Mouse (Mus musculus) embryonic facial prominence, embryonic 14.5 days (tissue): ENCODE measurements around the gene Dbx1. TPM values are rescaled to one million over a fixed set of nuclear protein-coding genes. Genes with fewer than 3 reads are reported as not detected.

Experiments
- ATAC-seq: fragments of 200-750 bp; cut with Nextera tagmentation; 2 replicates; pipeline ENCODE4 v1.8.0; 2017; ENCODE audit warnings: low read depth, moderate number of reproducible peaks, moderate TSS enrichment
- DNase-seq: peaks from one replicate; pipeline ENCODE4 v3.0.0-alpha.2; 2015; ENCODE audit warnings: low spot score
- H3K27ac ChIP-seq: fragments of 300-500 bp; sonication (generic); replicated peaks from 2 replicates; pipeline ENCODE4 v1.5.1; 2014; ENCODE audit warnings: low read depth, mild to moderate bottlenecking, low read length, moderate library complexity
- H3K27me3 ChIP-seq: fragments of 300-500 bp; sonication (generic); replicated peaks from 2 replicates; pipeline ENCODE4 v1.6.1; 2014; ENCODE audit warnings: low read length; ENCODE audit not compliant: control insufficient read depth, insufficient read depth
- H3K36me3 ChIP-seq: fragments of 300-500 bp; sonication (generic); 2 replicates; pipeline ENCODE4 v1.6.1; 2014; ENCODE audit warnings: low read length, mixed read lengths; ENCODE audit not compliant: control insufficient read depth, insufficient read depth
- H3K4me1 ChIP-seq: fragments of 300-500 bp; sonication (generic); 2 replicates; pipeline ENCODE4 v1.6.1; 2014; ENCODE audit warnings: antibody characterized with exemption, low read length; ENCODE audit not compliant: control insufficient read depth, insufficient read depth
- H3K4me2 ChIP-seq: fragments of 300-500 bp; sonication (generic); 2 replicates; pipeline ENCODE4 v1.6.1; 2014; ENCODE audit warnings: low read depth, mild to moderate bottlenecking, low read length, moderate library complexity, mixed read lengths
- H3K4me3 ChIP-seq: fragments of 300-500 bp; sonication (generic); 2 replicates; pipeline ENCODE4 v1.5.1; 2014; ENCODE audit warnings: low read depth, mild to moderate bottlenecking, low read length
- H3K9ac ChIP-seq: fragments of 300-500 bp; sonication (generic); 2 replicates; pipeline ENCODE4 v1.6.1; 2014; ENCODE audit warnings: low read depth, mild to moderate bottlenecking, low read length, moderate library complexity, mixed read lengths
- H3K9me3 ChIP-seq: fragments of 300-500 bp; sonication (generic); 2 replicates; pipeline ENCODE4 v1.6.1; 2016; ENCODE audit warnings: low read length; ENCODE audit not compliant: control insufficient read depth
- WGBS: fragments of 180-500 bp; shearing (Covaris S2); extraction: QIAGEN DNeasy Blood & Tissue Kit; methylation state at CpG from one replicate; pipeline ENCODE4 v1.1.7; 2014; 5-methylcytosine and 5-hydroxymethylcytosine counted together
- polyA plus RNA-seq: library from polyadenylated mRNA; unstranded; fragments of >200 nt; fragmentation: Nextera tagmentation; extraction: Ambion mirVana; gene quantifications from 2 replicates; pipeline ENCODE4 v1.2.1, GENCODE M21; 2014

Gene Dbx1
- polyA plus RNA-seq, 1 experiment from 2014 or later: 5.7 TPM

DNA sequence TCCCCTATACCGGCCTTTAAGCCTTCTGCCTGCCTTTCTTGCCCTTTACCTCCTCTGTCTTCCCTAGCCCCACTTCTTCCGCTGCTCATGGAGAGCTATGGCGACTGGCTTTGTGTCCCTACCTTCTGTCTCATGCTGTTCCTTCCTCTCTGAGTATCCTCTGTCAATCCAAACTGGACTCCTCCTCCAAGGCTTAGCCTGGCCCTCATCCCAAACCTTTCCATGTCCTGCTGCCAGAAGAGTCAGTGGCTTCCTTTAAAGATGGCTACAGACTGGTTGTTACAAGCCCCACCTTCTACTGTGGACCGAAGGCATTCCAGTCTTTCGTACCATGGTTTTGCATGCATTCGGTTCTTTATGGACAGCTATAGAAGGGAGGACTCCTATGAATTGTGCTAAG, 53.5 kb downstream of the Dbx1 start:
- Histone ChIP-seq H3K4me3 (no peak overlapping the region), H3K4me1 (no peaks in the 10 kb centered on the region), H3K27me3 (no peaks in the 10 kb centered on the region), H3K4me2 (no peak overlapping the region), H3K36me3 (peaks cover 43% of the 10 kb centered on the region), H3K27ac (no peak overlapping the region), H3K9ac (no peak overlapping the region), H3K9me3 (no peaks in the 10 kb centered on the region)
- no peak for DNase-seq
- WGBS: 88% methylated on average over 6 of the region's 6 CpGs
- no peak for ATAC-seq

DNA sequence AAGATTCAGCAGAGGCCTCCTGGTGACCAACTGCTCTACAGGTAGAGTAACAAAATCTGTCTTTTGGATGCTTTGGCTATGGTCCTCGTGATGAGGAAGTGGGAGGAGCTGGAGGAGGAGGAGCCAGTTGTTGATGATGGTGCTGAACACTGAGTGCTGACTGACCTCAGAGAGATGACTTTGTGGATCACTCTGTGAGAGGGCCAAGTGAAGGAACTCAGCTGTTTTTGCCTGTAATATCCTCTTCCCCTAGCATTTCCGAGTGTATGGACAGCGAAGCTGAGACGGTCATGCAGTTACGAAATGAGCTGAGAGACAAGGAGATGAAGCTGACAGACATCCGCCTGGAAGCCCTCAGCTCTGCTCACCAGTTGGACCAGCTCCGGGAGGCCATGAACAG, 54.1 kb downstream of the Dbx1 start:
- Histone ChIP-seq H3K27ac (no peak overlapping the region), H3K4me2 (no peak overlapping the region), H3K4me3 (no peak overlapping the region), H3K9me3 (no peaks in the 10 kb centered on the region), H3K4me1 (no peaks in the 10 kb centered on the region), H3K36me3 (peaks cover 41% of the 10 kb centered on the region), H3K27me3 (no peaks in the 10 kb centered on the region), H3K9ac (no peak overlapping the region)
- no peak for DNase-seq
- no peak for ATAC-seq
- WGBS: 83% methylated on average over 7 of the region's 7 CpGs

DNA sequence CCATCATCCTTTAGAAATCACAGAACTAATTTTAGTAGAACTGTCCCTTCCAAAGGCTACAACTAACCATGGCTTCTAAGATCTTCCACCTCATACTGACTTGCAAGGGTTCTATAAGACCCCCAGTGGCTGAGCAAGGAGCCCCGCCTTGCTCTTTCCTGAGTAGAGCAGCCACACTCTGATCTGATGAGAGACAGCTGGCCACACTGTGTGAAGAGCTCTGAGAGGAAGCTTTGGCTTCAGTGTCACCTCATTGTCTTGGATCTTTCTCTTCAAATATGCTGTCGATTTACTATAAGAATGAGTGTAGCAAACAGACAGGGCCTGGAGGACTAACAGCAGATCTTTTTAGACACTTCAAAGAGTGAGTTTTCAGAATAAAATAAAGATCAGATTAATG, 54.7 kb downstream of the Dbx1 start:
- Histone ChIP-seq H3K9ac (no peak overlapping the region), H3K27ac (no peak overlapping the region), H3K4me2 (no peak overlapping the region), H3K27me3 (no peaks in the 10 kb centered on the region), H3K36me3 (peaks cover 43% of the 10 kb centered on the region), H3K4me1 (no peaks in the 10 kb centered on the region), H3K4me3 (no peak overlapping the region), H3K9me3 (no peaks in the 10 kb centered on the region)
- 91% methylated on average over 2 of the region's 2 CpGs for WGBS
- ATAC-seq: no peak
- DNase-seq: no peak

Other genes with a start within 250 kb of the Dbx1 start
- 10.5 TPM in 2 replicates for gene Htatip2, start 122.3 kb upstream of the Dbx1 start, polyA plus RNA-seq
- 53.0 and 57.8 TPM in 2 replicates for gene Prmt3, start 141.5 kb upstream of the Dbx1 start, polyA plus RNA-seq